Mouse (Mus musculus): ENCODE data around the gene Tnfaip8l2. TPM values are rescaled to one million over a fixed set of nuclear protein-coding genes. Genes with fewer than 3 reads are reported as not detected.
"Not testable (repeated sequence)": the region's sequence is repeated elsewhere in the genome, so short reads cannot be mapped to it uniquely, and the experiment has no call there.

The Tnfaip8l2 gene
- total and polyA plus RNA-seq, 2 experiments from 2014 or later = 2.7 to 5.4 TPM

- Histone ChIP-seq H3K9me3 (replicated peaks; ENCODE audit: control insufficient read depth, low read length) (no peaks in the 10 kb centered on the region), H3K4me2 (ENCODE audit: low read depth, low read length) (peak overlapping the region; percentile 65), H3K4me3 (ENCODE audit: low read depth, low read length) (peak overlapping the region; percentile 37; the same call in 1 of the 2 replicates), H3K27me3 (ENCODE audit: control insufficient read depth, insufficient read depth, low read length) (no peaks in the 10 kb centered on the region), H3K27ac (ENCODE audit: low read depth) (0 out of 2 replicates have a peak overlapping the region, but pooled peaks have one; percentile 23), H3K4me1 (ENCODE audit: control insufficient read depth, insufficient read depth) (peaks cover 6% of the 10 kb centered on the region; the same call in 1 of the 2 replicates), H3K9ac (replicated peaks; ENCODE audit: low read depth, low read length) (no peak overlapping the region), H3K36me3 (replicated peaks; ENCODE audit: control insufficient read depth, insufficient read depth, low read length) (peaks cover 9% of the 10 kb centered on the region)
- TF ChIP-seq EP300 (IDR thresholded peaks at IDR 0.05; ENCODE audit: low read depth) = no peak
- no peak for TF ChIP-seq CTCF (IDR thresholded peaks at IDR 0.05; ENCODE audit: low read depth)
- ATAC-seq (ENCODE audit: insufficient read depth, low read depth) = no peak
- DNase-seq (ENCODE audit: low spot score) = no peak
- WGBS = 61% methylated on average over 7 of the region's 7 CpGs
Observed at GRCm38 (mm10) chr3:95135433-95136052, 6.6 kb downstream of the Tnfaip8l2 start.

- Histone ChIP-seq H3K4me3 (ENCODE audit: low read depth, low read length) (peak overlapping the region; percentile 37), H3K9ac (replicated peaks; ENCODE audit: low read depth, low read length) (no peak overlapping the region), H3K27me3 (ENCODE audit: control insufficient read depth, insufficient read depth, low read length) (no peaks in the 10 kb centered on the region), H3K4me1 (ENCODE audit: control insufficient read depth, insufficient read depth) (peaks cover 6% of the 10 kb centered on the region; the same call in 1 of the 2 replicates), H3K4me2 (ENCODE audit: low read depth, low read length) (peak overlapping the region; percentile 65), H3K27ac (ENCODE audit: low read depth) (peak overlapping the region; percentile 48), H3K36me3 (replicated peaks; ENCODE audit: control insufficient read depth, insufficient read depth, low read length) (peaks cover 13% of the 10 kb centered on the region), H3K9me3 (replicated peaks; ENCODE audit: control insufficient read depth, low read length) (no peaks in the 10 kb centered on the region)
- WGBS = 13% methylated on average over 6 of the region's 6 CpGs
- TF ChIP-seq CTCF (IDR thresholded peaks at IDR 0.05; ENCODE audit: low read depth) (no peak), EP300 (IDR thresholded peaks at IDR 0.05; ENCODE audit: low read depth) (no peak)
- ATAC-seq (ENCODE audit: insufficient read depth, low read depth) = no peak
- peak; percentile 43 for DNase-seq (ENCODE audit: low spot score)
Observed at GRCm38 (mm10) chr3:95135023-95135422, 7.1 kb downstream of the Tnfaip8l2 start.

DNA sequence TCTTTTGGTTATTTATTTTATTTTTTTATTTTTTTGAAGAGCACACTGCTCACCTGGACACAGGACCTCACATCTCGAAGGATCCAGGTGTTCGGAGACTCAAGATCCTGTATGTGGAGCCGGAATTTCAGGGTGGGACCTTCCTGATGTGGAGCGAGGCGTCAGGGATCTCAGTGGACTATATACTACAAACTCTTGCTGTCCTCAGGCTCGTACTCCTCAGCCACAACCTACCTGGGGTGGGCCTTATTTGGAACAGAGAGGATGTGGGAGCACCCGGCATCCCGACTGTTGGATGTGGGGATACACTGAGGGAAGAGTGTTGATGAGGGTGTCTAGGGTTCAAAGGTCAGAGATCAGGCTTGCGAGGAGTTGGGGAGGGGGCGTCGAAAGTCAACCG is 8.0 kb downstream of the Tnfaip8l2 start:
- peak; percentile 13 for ATAC-seq (ENCODE audit: insufficient read depth, low read depth)
- WGBS = no CpG with 5 or more reads among the region's 12 CpGs
- not testable (repeated sequence) for DNase-seq (ENCODE audit: low spot score); H3K4me2 ChIP-seq (ENCODE audit: low read depth, low read length); H3K27me3 ChIP-seq (ENCODE audit: control insufficient read depth, insufficient read depth, low read length); H3K9me3 ChIP-seq (replicated peaks; ENCODE audit: control insufficient read depth, low read length); H3K27ac ChIP-seq (ENCODE audit: low read depth); H3K9ac ChIP-seq (replicated peaks; ENCODE audit: low read depth, low read length); H3K4me1 ChIP-seq (ENCODE audit: control insufficient read depth, insufficient read depth)
- peaks cover 20% of the 10 kb centered on the region for H3K36me3 ChIP-seq (replicated peaks; ENCODE audit: control insufficient read depth, insufficient read depth, low read length)
- H3K4me3 ChIP-seq (ENCODE audit: low read depth, low read length) = peak overlapping the region; percentile 73; the same call in 1 of the 2 replicates

DNA sequence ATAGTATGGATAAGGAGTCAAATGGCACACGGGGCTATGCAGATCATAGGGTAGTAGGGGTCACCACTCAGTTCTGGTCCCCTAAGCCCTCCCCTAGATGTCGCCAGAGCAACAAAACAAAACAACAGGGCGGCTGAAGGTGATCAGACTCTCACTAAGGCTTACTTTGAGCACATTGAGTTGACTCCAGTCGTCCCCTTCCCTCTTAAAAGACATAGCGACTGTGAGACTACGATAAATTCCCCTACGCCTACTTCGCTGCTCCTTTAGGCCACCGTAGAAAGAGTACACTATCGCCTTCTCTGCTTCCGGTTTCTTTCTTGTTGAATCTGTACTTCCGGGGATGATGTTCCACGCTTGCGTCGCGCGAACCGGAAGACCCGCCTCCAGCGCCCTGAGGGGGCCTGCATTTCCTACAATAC is 8.5 kb downstream of the Tnfaip8l2 start, which contains the start of the genes Scnm1 and Lysmd1:
Scnm1 (minus strand) TSS at position 332 of the 422 bp plus-strand sequence.
Lysmd1 (plus strand) TSS at position 409 of the 422 bp plus-strand sequence.
- under 1% methylated on average over 20 of the region's 20 CpGs for WGBS
- Histone ChIP-seq H3K36me3 (replicated peaks; ENCODE audit: control insufficient read depth, insufficient read depth, low read length) (peaks cover 24% of the 10 kb centered on the region), H3K27me3 (ENCODE audit: control insufficient read depth, insufficient read depth, low read length) (no peaks in the 10 kb centered on the region), H3K4me2 (ENCODE audit: low read depth, low read length) (peak within 1 kb of the TSS; percentile 85), H3K9ac (replicated peaks; ENCODE audit: low read depth, low read length) (peak within 1 kb of the TSS; percentile 70), H3K4me3 (ENCODE audit: low read depth, low read length) (peak within 1 kb of the TSS; percentile 73), H3K9me3 (replicated peaks; ENCODE audit: control insufficient read depth, low read length) (no peaks in the 10 kb centered on the region), H3K27ac (ENCODE audit: low read depth) (peak within 1 kb of the TSS; percentile 81), H3K4me1 (ENCODE audit: control insufficient read depth, insufficient read depth) (peaks cover 6% of the 10 kb centered on the region; the same call in 1 of the 2 replicates)
- ATAC-seq (ENCODE audit: insufficient read depth, low read depth) (peak; percentile 93), DNase-seq (ENCODE audit: low spot score) (peak; percentile 95)
- TF ChIP-seq EP300 (IDR thresholded peaks at IDR 0.05; ENCODE audit: low read depth) (no peak), CTCF (IDR thresholded peaks at IDR 0.05; ENCODE audit: low read depth) (peak; percentile 23; the same call in 1 of the 2 replicates)

DNA sequence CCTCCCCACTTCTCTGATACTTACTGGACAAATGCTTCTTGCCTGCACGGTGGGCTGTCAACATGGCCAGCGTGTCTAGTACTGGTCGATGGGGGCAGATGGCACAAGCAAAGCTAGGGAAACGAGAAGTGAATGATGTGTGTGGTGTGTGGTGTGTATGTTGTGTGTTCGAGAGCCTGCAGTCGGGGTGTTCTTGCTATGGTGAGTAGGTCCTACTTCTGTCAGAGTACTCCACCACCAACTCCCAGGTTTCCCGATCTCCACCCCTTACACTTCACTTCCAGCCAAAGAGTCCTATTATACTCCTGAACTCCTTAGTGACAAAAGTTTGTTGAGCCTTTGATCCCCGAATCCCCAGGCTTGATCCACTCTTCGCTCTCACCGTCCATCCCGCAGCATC is 9.0 kb downstream of the Tnfaip8l2 start:
- TF ChIP-seq CTCF (IDR thresholded peaks at IDR 0.05; ENCODE audit: low read depth) (no peak), EP300 (IDR thresholded peaks at IDR 0.05; ENCODE audit: low read depth) (no peak)
- peak overlapping the region; percentile 81 for H3K27ac ChIP-seq (ENCODE audit: low read depth)
- H3K4me1 ChIP-seq (ENCODE audit: control insufficient read depth, insufficient read depth) = peaks cover 6% of the 10 kb centered on the region; the same call in 1 of the 2 replicates
- peaks cover 25% of the 10 kb centered on the region for H3K36me3 ChIP-seq (replicated peaks; ENCODE audit: control insufficient read depth, insufficient read depth, low read length)
- H3K9me3 ChIP-seq (replicated peaks; ENCODE audit: control insufficient read depth, low read length) = no peaks in the 10 kb centered on the region
- H3K9ac ChIP-seq (replicated peaks; ENCODE audit: low read depth, low read length) = peak overlapping the region; percentile 70
- no peaks in the 10 kb centered on the region for H3K27me3 ChIP-seq (ENCODE audit: control insufficient read depth, insufficient read depth, low read length)
- peak overlapping the region; percentile 73 for H3K4me3 ChIP-seq (ENCODE audit: low read depth, low read length)
- no peak for DNase-seq (ENCODE audit: low spot score)
- peak overlapping the region; percentile 85 for H3K4me2 ChIP-seq (ENCODE audit: low read depth, low read length)
- WGBS = 57% methylated on average over 11 of the region's 11 CpGs
- ATAC-seq (ENCODE audit: insufficient read depth, low read depth) = no peak

- H3K27ac ChIP-seq (ENCODE audit: low read depth); ATAC-seq (ENCODE audit: insufficient read depth, low read depth); DNase-seq (ENCODE audit: low spot score); H3K4me1 ChIP-seq (ENCODE audit: control insufficient read depth, insufficient read depth); H3K27me3 ChIP-seq (ENCODE audit: control insufficient read depth, insufficient read depth, low read length); H3K9ac ChIP-seq (replicated peaks; ENCODE audit: low read depth, low read length); H3K4me3 ChIP-seq (ENCODE audit: low read depth, low read length); H3K4me2 ChIP-seq (ENCODE audit: low read depth, low read length); H3K9me3 ChIP-seq (replicated peaks; ENCODE audit: control insufficient read depth, low read length): not testable (repeated sequence)
- WGBS = 87% methylated on average over 2 of the region's 2 CpGs
- peaks cover 25% of the 10 kb centered on the region for H3K36me3 ChIP-seq (replicated peaks; ENCODE audit: control insufficient read depth, insufficient read depth, low read length)
Observed at GRCm38 (mm10) chr3:95132389-95132788, 9.8 kb downstream of the Tnfaip8l2 start.

All from heart, postnatal 0 days (tissue).